Mouse (Mus musculus) left cerebral cortex, adult 9 months (tissue): Measurements from ENCODE around the gene Ate1.
"Not testable (repeated sequence)": the region's sequence is repeated elsewhere in the genome, so short reads cannot be mapped to it uniquely, and the experiment has no call there.

Experiments
- DNase-seq, 2 experiments: peaks; one replicate each; pipeline ENCODE4 v3.0.0; 2022; ENCODE audit warnings: low spot score in 2 of 2

Gene Ate1

DNA sequence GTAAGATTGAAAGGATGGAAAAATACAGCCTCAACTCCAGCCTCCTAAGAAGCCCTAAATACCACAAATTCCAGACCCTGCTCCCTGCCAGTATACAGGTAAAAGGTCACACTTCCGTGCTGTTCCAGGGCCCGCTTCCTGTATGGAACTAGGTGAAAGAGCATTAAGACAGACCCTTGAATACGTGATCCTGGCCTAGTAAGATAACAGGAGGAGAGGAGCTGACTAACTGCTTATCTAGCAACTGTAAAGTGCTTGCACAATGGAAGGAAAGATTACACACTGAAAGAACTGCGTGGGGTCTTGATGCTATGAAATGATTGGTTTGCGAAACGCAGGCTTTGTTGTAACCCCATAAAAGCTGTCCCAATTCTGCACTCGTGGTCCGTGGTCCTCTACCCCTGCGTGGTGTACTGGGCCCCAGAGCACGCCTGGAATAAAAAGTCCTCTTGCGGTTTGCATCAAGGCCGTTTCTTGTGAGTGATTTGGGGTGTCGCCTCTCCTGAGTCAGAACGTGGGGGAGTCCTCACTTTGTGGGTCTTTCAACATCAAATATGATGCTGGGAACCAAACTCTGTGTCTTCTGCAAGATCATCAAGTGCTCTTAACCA lies 748 bp upstream of the Ate1 start:
- DNase-seq: no peak

DNA sequence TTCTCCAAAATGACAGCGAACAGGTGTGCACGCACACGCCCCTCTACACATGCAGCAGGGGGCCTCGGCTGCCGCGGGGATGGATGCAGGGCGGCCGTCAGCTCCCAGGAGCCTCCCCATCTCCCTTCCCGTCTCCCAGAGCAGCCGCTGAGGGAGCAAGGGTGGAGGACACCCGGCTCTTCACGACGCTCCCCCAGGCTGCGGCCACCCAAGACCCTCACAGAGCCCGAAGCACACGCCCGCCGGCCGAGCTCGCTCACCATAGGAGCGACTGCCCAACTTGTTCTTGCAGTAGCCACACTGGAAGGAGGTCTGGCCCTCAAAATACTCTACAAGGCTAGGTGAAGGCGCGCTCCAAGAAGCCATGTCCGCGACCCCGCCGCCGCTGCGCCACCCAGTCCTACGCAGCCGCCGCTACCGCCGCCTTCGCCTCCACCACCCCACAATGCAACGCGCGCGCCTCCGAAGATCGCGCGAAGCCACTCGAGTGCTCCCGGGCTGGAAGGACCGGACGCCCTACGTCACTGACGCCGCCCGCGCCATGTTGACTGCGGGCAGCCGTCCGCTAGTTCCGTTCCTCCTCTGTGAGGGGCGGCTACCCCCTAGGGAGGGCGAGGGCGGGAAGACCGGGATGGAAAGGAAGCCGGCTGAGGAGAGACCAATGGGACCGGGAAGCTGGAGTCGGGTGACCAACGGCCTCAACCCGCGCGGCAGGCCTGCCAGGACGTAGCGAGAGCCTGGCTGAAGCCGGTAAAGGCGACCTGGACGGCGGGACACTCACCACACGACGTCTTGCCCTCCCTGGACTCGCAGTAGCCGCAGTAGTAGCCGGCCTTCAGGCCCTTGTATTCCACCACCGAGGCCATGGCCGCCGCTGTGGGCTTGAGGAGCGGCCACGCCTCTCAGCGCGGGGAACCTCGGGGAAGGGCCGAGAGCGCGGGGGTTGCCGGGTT lies 797 bp downstream of the Ate1 start:
- peak; percentile 94 to 96 for DNase-seq

DNA sequence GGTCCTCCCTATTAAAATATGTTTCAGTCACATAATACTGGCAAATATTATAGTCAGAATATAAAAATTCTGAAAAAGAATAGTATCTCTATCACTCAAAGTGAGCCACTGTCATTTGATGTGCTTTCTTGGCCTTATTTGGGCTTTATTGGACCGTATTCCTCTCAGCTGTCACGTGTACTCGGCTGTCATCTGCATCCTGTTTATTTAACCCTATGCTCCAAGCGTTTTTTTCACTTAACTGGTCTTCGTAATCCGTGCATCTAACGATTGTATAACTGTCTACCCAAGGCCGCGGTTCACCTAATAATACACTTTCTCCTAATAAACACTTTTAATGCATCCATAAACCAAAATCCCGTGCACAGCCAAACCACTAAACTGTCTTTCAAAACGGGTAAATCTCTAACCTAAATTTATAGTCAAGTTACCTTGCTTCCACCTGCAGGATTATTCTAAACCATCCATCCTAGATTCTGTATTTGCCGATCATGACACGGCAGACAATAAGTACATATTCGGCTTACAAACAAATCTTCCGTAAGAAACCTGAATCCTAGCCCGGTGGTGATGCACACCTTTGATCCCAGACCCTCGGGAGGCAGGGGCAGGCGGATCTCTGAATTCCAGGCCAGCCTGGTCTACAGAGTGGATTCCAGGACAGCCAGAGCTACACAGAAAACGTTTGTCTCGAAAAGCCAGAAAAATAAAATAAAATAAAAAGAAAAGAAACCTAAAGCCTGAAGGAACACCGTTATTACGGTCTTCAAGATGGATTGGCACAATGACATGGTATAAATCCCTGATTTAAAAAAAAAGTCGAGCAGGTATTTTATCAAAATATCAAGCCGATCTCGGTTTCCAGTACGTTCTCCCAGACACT lies 1.7 kb downstream of the Ate1 start:
- DNase-seq: no peak

DNA sequence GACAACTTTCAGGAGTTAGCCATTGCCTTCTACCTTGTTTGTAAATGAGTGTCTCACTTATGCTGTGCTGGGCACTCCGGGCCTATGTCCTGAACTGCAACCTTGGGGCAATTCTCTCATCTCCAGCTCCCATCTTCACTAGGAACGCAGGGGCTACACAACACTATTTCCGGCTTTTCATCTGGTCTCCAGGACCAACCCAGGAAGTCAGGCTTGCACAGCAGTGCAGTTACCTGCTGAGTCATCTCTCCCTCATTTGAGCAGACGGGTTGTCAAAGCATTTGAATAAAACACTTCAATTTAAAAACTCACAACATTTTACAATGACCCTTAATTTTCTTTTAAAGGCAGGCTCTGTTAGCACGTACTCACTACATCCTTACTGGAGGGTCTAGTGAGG lies 9.9 kb downstream of the Ate1 start:
- DNase-seq: no peak

DNA sequence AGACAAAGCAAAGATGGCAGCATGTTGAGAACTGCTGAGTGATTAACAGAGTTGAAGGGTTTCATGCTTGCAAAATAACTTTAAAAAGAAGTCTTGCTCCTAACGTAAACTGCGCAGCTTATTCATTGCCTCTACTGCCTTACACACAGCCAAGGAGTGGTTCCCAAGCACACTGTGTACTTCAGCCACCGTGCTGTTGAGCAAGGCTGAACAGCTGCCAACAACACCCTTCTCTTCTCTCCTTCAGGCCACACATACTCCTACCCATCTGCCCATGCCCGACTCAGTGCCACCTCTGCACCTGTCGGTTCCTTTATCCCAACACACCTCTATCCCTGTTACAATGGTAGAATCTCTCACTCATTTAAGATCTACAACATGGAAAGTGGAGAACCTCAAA lies 17.2 kb downstream of the Ate1 start:
- no peak for DNase-seq

DNA sequence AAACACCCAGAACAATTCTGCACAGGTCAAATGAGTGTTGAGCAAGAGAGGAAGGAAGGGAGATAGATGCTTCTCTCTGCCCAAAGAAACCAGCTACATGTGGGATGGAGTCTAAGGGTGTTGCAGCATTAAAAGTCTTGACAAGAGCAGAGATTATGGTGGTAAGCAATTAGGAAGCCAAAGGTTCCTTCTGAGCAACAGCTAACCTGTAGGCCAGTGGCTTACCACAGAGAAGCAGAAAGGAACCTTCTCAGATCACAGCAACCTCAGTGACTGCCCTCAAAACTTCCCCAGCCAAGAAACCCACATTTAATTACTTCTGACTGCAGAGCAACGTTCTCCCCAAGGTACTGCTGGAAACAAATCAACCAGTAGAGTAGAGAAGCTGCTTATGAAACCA lies 18.7 kb downstream of the Ate1 start:
- DNase-seq: no peak

DNA sequence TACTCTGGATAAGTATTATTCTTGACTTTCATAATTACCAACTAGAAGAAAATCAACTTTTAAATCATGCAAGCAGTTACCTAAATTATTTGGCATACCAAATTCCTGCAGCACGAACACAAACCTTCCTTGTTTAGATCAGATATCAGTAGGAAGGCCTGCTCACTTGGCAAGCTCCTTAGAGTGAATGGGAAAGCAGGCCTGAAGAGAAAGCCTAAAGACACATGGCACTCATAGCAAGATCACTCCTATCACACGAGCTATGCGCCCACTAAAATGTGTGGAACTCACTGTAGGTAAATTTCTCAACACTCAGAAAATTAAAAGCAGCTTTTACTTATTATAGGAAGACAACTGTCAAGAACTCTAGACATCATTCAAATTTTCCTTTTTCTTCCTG lies 26.8 kb downstream of the Ate1 start:
- no peak for DNase-seq

DNA sequence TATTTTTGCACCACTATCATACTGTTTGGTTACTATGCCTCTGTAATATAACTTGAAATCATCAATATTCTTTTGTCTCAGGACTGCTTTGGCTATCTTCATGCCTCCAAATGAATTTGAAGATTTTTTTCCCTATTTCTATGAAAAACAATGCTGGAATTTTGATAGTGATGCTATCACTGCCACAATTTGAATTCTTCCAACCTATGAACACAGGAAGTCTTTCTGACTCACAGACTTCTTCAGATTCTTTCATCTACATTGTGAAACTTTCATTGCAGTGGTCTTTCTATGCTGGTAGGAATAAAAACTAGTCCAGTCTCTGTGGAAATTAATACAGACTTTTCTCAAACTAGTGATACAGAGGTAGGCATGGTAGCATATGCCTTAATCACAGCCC lies 28.1 kb downstream of the Ate1 start:
- no peak for DNase-seq

DNA sequence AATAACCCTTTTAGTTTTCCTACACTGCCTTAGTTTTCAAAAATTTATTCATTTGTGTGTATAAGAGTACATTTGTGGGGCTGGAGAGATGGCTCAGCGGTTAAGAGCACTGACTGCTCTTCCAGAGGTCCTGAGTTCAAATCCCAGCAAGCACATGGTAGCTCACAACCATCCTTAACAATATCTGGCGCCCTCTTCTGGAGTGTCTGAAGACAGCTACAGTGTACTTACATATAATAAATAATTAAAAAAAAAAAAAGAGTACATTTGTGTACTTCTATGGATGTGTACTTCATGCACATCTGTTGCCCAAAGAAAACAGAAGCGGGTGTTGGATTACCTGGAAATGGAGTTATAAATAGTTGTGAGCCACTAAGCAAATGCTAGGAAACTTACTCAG lies 41.2 kb downstream of the Ate1 start:
- DNase-seq: not testable (repeated sequence)

DNA sequence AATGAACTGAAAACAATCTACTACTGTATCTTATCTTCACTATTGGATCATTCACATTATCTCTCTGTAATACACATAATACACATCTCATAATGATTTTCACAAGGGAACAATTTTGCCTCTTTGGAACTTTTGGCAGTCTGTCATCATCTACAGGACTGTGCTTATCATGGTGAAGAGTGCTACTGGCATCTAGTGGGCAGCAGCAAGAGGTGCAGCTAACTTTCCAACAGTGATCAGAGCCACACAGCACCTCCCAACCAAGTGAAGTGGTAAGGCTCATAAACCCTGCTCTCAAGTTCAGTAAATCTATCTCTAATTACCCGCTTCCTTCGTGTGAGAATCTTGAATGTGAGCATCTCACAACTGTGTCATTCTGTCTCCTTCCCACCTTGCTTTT lies 44.2 kb downstream of the Ate1 start:
- peak in 1 of 2 experiments; percentile 65 for DNase-seq

DNA sequence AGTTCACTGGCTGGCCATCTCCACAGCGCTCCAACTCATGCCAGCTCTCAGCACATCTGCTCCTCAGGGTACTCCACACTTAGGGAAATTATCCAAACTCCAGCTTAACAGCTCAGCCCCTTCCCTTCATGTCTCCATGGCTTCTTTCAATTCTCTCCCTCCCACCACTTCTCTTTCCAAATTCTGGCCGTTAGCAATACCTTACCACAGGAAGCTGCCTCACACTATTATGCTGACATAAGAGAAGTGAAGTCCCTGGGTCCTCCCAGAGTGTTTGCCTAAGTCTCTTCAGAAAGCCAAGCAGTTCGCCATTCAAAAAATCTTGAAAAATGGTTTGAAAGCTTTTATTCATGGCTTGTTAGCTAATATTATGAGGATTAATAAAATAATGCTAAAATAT lies 46.3 kb downstream of the Ate1 start:
- DNase-seq: no peak

DNA sequence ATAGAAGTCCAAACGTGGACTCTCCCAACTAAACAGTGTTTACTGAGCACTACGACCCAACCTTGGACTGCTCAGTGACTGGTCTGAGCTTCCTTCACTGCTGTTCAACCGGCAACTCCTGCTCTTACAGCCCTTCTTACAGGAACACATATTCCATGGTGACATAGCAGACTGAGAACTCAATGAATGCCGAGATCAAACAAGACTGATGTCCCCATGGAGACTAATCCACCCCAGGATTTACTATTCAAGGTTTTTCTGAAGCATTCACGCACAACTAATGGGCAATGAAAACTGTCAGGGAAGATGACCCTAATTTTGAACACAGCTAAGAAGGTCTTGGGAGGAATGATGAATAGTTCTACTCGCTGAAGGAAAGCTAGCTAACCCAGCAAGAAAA lies 47.5 kb downstream of the Ate1 start:
- no peak for DNase-seq

DNA sequence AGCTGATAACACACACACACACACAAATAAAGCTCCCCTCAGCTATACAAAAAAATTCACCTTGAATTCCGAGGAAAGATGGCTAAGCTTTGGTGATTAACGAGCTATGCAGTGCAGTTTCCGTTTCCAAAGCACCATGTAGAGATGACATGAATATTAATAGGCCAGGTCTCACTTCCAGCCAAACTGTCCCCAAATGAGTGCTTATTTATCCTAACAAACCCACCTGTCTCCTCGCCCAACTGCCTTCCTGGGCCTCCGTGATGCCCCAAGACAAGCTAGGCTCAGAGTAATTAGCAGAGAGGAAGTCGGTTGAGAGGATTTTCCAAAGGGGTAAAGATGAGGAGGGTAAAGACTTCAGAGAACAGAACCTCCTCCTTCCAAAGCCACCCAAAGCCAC lies 49.1 kb downstream of the Ate1 start:
- no peak for DNase-seq

DNA sequence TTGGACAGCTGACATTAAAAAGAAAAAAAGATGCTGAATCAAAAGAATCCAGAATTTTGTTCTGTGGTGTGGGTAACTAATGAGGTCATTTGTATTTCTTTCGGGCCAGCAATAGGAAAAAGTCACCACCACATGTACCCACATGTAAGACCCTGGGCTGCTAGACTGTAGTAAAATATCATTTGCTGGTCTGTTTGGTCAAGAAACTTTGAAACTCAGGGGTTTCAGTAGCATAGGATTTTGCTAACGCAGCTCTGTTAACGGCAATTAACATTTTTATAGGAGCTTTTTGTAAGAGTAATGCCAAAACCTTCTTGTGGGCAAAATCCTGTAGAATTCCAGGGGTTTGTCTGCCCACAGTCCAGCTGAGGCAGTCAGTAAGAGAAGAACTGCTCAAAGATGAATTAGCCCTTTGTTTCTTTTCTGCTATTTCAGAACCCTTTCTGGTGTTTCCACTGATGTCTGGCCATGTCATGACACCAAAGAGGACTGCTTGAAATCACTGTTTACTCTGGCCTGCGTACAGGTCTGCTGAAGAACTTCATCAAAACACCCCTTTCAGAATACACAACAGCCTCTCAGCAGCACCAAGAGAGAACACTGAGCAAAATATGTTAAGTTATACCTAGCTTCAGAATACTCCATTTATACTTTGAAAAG lies 64.5 kb downstream of the Ate1 start:
- no peak for DNase-seq

DNA sequence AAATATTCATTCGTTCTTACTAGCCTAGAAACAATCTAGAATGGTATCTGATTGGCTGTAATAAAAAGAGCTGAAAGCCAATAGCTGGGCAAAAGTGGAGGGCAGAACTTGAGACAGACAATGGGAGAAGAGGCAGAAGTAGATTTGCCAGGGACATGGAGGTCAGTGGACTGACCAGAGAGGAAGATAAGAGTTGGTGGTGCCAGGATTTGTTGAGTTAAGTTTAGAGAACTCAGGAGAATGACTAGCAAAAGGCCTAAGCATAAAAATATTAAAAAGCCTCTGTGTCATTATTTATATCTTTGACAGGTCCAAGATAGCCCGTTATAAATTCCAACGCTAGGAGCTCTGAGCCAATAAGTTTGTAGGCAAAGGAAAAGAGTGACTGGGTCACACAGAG lies 65.9 kb downstream of the Ate1 start:
- no peak for DNase-seq

DNA sequence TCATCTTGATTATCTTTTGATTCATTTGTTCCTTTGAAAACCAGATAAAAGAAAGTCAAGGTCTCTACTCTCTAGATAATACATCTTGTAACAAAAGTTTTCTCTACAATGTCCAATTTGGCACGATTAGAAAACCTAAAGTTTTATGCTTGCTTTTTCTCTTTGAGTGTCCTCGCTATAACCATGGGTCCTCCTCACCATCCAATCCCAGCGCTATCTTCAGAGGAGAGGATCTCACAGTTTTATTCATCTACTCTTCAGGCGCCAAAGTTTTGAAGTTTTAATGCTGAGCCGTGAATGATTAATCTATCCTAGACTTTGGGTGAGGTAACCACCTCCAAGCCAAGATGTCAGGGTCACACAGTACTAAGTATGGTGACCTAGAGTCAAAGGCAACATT lies 84.4 kb downstream of the Ate1 start:
- DNase-seq: no peak

DNA sequence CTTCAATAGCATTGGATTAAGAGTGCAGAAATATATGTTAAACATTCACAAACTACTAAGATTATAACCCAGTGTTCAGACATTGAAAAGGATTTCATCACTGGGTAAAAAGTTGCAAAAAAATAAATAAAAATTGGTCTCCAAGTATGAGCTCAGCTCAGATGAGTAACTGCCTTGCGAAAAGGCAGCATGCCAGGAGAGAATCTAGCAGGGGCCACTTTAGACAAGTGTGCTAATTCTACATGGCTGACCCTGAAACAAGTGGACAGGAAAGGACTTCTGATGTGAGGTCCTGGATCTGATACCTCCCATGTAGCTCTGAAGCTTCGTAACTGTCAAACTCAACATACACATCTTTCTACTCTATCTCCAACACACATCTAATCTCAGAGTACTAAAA lies 88.0 kb downstream of the Ate1 start:
- DNase-seq: no peak

DNA sequence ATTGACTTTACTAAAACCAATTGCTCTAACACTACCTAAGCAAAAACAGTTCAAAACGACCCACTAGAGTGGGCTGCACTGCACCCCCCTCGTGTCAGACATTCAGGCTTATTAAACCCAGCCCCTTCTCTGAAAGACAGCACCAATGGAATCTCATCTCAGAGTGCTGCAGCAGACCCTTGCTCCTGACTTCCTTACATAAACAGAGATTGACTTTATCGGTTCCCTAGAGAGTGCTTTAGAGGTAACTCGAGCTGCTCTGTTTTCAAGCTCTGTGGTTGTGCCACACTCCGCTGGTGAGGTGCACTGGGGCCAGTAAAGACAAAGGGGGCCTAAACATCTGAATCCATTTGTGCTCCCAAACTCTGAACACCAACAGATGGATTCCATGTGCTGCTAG lies 93.6 kb downstream of the Ate1 start:
- DNase-seq: no peak

DNA sequence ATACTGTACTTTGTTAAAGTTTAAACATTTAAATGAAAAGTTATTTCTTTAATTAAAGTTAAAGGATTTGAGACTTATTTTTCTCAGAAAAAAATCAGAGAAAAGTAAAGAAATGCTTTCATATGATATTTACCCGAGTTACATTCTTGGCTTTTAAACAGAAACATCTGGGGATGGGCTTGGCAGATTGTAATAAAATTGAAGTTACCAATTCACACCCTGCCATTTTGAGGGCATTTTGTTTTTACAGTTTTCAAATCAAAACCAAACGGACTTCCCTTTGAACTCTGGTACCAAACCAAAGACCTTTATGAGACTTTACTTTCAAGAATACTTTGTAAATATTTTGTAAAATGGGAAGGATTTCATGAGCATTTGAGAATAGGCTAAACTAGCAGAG lies 94.2 kb downstream of the Ate1 start:
- no peak for DNase-seq

DNA sequence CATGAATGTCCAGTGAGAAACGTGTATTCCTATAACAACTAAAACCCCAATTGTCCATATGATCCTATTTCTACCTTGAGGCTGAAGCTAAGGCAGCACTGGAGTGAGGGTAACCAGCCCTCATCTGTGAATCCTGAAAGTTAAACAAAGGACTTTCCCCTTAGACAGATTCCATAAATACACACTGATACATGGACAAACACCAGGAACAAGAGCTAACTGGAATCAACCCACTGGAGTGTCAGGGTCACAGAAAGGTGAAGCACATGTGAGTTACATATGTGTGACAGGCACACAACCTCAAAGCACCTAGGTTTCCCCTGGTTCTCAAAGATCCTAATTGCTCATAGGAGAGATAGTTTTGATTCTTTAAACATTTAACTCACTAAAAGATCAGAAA lies 100.2 kb downstream of the Ate1 start:
- DNase-seq: no peak

DNA sequence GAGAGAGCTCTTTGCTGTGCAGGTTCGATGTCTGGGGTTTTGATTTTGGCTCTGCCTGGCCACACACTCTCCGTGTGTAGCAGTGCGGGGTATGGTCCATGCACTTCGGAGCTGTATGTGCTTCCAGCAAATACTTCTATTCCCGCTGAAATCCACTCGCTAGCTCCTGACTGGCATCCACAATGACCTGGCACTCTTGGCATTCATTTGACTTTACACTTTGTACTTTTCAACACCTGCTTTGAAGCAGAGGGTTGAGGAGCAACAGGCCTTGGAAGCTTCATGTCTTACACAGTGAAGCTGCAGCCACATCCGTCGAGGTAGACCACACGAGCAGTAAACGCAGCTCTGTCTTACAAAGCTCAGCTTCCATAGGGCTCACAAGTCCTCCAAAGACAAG lies 112.5 kb downstream of the Ate1 start:
- DNase-seq: no peak

DNA sequence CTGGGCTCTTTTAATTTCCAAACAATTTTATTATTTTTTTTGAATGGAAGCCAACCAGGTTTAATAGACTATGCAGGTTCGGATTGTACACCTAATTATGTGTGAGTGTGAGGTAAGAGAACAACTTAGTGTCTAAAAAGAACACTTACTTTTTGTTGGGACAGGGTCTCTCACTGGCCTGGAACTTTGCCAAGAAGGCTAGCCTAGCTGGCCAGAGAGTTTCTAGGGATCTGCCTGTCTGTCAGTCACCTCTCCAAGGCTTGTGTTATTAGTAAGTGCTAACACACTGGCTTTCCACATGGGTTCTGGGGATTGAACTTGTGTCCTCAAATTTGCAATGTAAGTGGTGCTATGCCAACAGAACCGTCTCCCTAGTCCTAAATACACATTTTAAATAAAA lies 116.8 kb downstream of the Ate1 start:
- no peak for DNase-seq
